Mouse (Mus musculus) lung, embryonic 16.5 days (tissue): Measurements from ENCODE around the gene Actrt2. TPM values are rescaled to one million over a fixed set of nuclear protein-coding genes. Genes with fewer than 3 reads are reported as not detected.
A peak's percentile ranks its signal among the peaks of the same experiment; 100 is the strongest.

Experiments used
- ATAC-seq: fragments of 200-750 bp; cut with Nextera tagmentation; 2 replicates; pipeline ENCODE4 v1.8.0; 2017; ENCODE audit warnings: low read depth, mild to moderate bottlenecking, moderate library complexity
- H3K27ac ChIP-seq: fragments of 300-500 bp; sonication (generic); 2 replicates; pipeline ENCODE4 v1.5.1; 2014; ENCODE audit warnings: mild to moderate bottlenecking, control low read depth, low read length
- H3K27me3 ChIP-seq: fragments of 300-500 bp; sonication (generic); 2 replicates; pipeline ENCODE4 v1.6.1; 2014; ENCODE audit warnings: low read depth, low read length, mixed read lengths; ENCODE audit not compliant: control insufficient read depth, insufficient read depth
- H3K36me3 ChIP-seq: fragments of 300-500 bp; sonication (generic); 2 replicates; pipeline ENCODE4 v1.6.1; 2014; ENCODE audit warnings: low read length; ENCODE audit not compliant: control insufficient read depth, insufficient read depth
- H3K4me1 ChIP-seq: fragments of 300-500 bp; sonication (generic); replicated peaks from 2 replicates; pipeline ENCODE4 v1.6.1; 2014; ENCODE audit warnings: low read length, mixed read lengths; ENCODE audit not compliant: control insufficient read depth, insufficient read depth
- H3K4me2 ChIP-seq: fragments of 300-500 bp; sonication (generic); 2 replicates; pipeline ENCODE4 v1.6.1; 2014; ENCODE audit warnings: low read depth, low read length, control low read depth
- H3K4me3 ChIP-seq: fragments of 300-500 bp; sonication (generic); 2 replicates; pipeline ENCODE4 v1.5.1; 2014; ENCODE audit warnings: mild to moderate bottlenecking, low read length, control low read depth
- H3K9ac ChIP-seq: fragments of 300-500 bp; sonication (generic); 2 replicates; pipeline ENCODE4 v1.6.1; 2014; ENCODE audit warnings: low read length, control low read depth
- H3K9me3 ChIP-seq: fragments of 300-500 bp; sonication (generic); 2 replicates; pipeline ENCODE4 v1.6.1; 2016; ENCODE audit warnings: low read length; ENCODE audit not compliant: control insufficient read depth
- WGBS: fragments of 180-500 bp; shearing (Covaris S2); extraction: QIAGEN DNeasy Blood & Tissue Kit; methylation state at CpG from one replicate; pipeline ENCODE4 v1.1.7; 2014; 5-methylcytosine and 5-hydroxymethylcytosine counted together
- polyA plus RNA-seq: library from polyadenylated mRNA; unstranded; fragments of >200 nt; fragmentation: Nextera tagmentation; extraction: Ambion mirVana; gene quantifications from 2 replicates; pipeline ENCODE4 v1.2.1, GENCODE M21; 2015

The Actrt2 gene
- polyA plus RNA-seq, 1 experiment from 2014 or later: not detected

DNA sequence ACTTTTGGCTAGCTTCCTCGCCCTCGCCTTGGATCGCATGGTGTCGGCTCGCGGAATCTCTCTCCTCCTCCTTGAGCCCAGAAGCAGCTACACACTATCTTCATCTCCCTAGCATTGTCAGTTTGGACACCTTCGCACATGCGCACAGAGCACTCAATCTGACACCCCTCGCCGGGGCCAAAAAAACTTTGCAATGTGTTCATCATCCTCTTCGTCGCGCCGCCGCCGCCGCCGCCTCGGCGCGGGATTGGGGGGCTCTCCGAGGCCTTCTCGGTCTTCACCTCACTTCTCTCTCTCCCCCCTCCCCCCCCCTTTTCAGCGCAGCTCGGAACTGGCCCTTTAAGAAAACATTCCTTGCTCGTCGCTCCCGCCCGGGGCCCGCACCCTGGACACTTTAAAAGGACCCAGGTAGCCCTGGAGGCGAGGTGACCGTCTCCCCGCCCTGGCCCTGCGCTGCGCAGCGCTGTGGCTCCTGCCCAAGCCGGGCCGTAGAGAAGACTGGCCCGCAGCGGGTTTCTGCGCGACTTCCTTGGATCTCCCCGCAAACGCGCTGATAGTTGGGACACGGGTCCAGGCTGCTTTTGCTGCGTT lies 30.9 kb downstream of the Actrt2 start, which contains the start of gene Prdm16:
Prdm16 (minus strand) TSS at position 153 of the 591 bp plus-strand sequence.
- H3K4me3 ChIP-seq: peak within 1 kb of the TSS; percentile 81
- peaks cover 62% of the 10 kb centered on the region for H3K27me3 ChIP-seq
- H3K4me2 ChIP-seq: peak within 1 kb of the TSS; percentile 67
- H3K36me3 ChIP-seq: no peaks in the 10 kb centered on the region
- no peaks in the 10 kb centered on the region for H3K9me3 ChIP-seq
- under 1% methylated on average over 47 of the region's 47 CpGs for WGBS
- H3K4me1 ChIP-seq: peaks cover 6% of the 10 kb centered on the region; the same call in 1 of the 2 replicates
- H3K27ac ChIP-seq: peak within 1 kb of the TSS; percentile 98
- ATAC-seq: peak; percentile 58
- H3K9ac ChIP-seq: peak within 1 kb of the TSS; percentile 82

DNA sequence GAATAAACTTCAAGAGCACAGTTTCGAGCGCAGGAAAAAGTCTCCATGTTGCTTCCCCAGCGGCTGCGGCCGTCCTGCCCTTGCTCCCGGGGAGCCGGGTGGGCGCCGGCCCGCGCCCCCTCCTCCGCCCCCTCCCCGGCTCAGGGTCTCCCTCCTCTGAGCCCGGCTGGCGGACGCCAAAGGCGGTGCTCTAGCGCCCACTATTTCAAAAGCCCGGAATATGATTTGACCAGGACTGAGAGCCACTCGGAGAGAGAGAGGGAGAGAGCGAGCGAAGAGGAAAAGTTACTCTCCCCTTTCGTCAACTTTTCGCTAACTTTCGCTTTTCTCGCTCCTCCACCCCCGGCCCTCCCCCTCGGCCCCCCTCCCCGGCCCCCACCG lies 31.6 kb downstream of the Actrt2 start:
- H3K4me2 ChIP-seq: peak overlapping the region; percentile 67
- peak overlapping the region; percentile 98 for H3K27ac ChIP-seq
- peak; percentile 68 for ATAC-seq
- H3K36me3 ChIP-seq: no peaks in the 10 kb centered on the region
- no peaks in the 10 kb centered on the region for H3K9me3 ChIP-seq
- peak overlapping the region; percentile 82 for H3K9ac ChIP-seq
- peaks cover 66% of the 10 kb centered on the region for H3K27me3 ChIP-seq
- peak overlapping the region; percentile 81 for H3K4me3 ChIP-seq
- 0% methylated on average over 14 of the region's 30 CpGs for WGBS
- peaks cover 6% of the 10 kb centered on the region; the same call in 1 of the 2 replicates for H3K4me1 ChIP-seq

DNA sequence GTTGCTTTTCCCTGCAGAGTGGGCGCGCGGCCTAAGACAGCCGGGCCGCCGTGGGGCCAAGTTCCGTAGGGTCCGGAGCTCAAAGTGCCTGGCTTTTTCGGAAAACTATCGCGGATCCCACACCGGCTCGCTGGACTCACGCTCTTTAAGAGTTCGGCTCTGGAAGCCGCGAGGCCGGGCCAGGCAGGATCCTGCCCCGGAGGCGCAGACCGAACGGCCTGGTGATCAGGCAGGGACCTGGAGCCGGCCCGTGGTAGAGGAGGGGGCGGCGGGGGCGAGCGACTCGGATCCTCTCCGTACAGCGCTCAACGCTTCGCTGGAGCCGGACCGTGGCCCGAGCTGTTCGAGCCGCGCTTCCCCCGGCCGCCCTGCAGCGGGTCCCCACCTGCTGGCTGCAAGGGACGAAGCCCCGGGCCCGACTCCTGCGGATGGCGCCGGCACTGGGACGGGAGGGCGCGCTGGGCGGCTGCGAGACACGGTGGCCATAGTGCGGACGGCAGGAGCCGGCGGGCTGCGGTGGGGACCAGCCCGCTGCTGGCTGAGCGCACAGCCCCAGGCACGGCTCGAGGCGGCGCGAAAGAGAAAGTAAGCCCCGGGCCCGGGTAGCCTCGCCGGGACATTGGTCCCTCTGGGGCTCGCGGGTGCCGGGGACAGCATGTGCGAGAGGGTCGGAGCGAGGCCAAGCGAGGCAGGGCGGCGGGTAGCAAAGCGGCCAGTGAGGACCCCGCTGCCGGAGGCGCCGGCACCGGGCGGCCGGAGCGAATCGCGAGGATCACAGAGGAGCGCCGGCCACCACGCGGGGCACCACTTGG lies 32.2 kb downstream of the Actrt2 start:
- WGBS: under 1% methylated on average over 81 of the region's 94 CpGs
- Histone ChIP-seq H3K36me3 (no peaks in the 10 kb centered on the region), H3K4me1 (peaks cover 6% of the 10 kb centered on the region; the same call in 1 of the 2 replicates), H3K9me3 (no peaks in the 10 kb centered on the region), H3K4me3 (peak overlapping the region; percentile 81), H3K9ac (peak overlapping the region; percentile 82), H3K4me2 (peak overlapping the region; percentile 67), H3K27ac (peak overlapping the region; percentile 98), H3K27me3 (peaks cover 63% of the 10 kb centered on the region)
- peak; percentile 46 for ATAC-seq

DNA sequence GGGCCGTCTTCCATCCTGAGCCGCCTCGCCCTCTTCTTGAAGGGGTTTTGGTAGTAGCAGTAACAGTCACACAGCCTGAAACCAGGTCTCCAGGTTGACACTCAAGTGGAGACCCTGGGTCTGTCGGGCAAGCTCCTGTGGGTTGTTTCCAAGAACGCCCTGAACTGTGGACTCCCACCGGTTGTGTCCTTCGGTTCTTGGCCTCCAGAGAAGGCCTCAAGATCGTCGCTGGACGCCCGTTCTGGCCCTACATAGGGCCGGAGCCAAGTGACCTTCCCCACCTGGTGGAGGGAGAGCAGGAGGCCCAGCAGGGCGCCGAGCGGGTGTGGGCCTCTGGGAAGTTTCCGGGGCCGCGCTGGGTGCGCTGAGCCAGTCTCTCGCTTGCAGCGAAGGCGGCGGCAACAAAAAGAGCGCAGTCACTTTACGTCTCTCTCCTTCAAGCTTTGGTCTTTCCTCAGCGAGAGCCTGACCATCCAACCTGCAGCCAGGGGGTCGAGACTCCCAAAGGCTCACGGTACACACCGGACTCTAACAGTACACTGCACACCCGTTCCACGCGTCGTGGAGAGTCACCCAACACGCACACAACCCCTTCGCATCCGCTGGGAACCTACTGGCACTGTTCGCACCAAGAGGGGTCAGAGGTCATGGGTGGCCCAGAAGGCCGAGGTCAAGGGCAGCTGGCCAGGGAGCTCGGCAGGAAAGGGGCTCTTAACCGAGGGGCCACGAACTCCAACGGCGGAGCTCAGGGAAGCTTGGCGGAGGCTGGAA lies 33.0 kb downstream of the Actrt2 start:
- H3K9ac ChIP-seq: peak overlapping the region; percentile 82
- 13% methylated on average over 44 of the region's 44 CpGs for WGBS
- H3K27ac ChIP-seq: peak overlapping the region; percentile 98
- ATAC-seq: no peak
- H3K4me2 ChIP-seq: peak overlapping the region; percentile 67
- H3K4me1 ChIP-seq: peaks cover 7% of the 10 kb centered on the region; the same call in 1 of the 2 replicates
- H3K36me3 ChIP-seq: no peaks in the 10 kb centered on the region
- H3K4me3 ChIP-seq: peak overlapping the region; percentile 81
- no peaks in the 10 kb centered on the region for H3K9me3 ChIP-seq
- H3K27me3 ChIP-seq: peaks cover 55% of the 10 kb centered on the region

DNA sequence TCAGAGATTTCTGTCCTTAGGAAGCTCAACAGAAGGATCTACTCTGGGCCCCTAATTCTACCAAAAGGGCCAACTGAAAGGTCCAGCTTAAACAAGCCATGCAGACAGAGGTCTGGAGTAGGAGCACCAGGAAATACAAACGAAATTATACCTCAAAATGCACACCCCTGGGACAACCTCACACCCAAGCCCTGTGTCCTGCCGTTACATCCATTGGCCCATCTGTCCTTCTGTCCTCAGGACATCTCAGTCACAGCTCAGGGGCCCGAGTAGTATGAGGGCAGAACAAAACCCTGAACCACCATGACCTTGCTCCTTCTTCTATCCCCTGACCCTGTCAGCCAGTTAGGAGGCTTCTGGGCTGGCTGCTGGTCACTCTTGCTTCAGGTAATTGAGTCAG lies 33.7 kb downstream of the Actrt2 start:
- peaks cover 9% of the 10 kb centered on the region; the same call in 1 of the 2 replicates for H3K4me1 ChIP-seq
- H3K4me2 ChIP-seq: peak overlapping the region; percentile 67
- peak overlapping the region; percentile 81 for H3K4me3 ChIP-seq
- peak overlapping the region; percentile 12; the same call in 1 of the 2 replicates for H3K27ac ChIP-seq
- no peaks in the 10 kb centered on the region for H3K36me3 ChIP-seq
- 34% methylated on average over 3 of the region's 3 CpGs for WGBS
- peak overlapping the region; percentile 82 for H3K9ac ChIP-seq
- ATAC-seq: no peak
- no peaks in the 10 kb centered on the region for H3K9me3 ChIP-seq
- peaks cover 50% of the 10 kb centered on the region for H3K27me3 ChIP-seq

DNA sequence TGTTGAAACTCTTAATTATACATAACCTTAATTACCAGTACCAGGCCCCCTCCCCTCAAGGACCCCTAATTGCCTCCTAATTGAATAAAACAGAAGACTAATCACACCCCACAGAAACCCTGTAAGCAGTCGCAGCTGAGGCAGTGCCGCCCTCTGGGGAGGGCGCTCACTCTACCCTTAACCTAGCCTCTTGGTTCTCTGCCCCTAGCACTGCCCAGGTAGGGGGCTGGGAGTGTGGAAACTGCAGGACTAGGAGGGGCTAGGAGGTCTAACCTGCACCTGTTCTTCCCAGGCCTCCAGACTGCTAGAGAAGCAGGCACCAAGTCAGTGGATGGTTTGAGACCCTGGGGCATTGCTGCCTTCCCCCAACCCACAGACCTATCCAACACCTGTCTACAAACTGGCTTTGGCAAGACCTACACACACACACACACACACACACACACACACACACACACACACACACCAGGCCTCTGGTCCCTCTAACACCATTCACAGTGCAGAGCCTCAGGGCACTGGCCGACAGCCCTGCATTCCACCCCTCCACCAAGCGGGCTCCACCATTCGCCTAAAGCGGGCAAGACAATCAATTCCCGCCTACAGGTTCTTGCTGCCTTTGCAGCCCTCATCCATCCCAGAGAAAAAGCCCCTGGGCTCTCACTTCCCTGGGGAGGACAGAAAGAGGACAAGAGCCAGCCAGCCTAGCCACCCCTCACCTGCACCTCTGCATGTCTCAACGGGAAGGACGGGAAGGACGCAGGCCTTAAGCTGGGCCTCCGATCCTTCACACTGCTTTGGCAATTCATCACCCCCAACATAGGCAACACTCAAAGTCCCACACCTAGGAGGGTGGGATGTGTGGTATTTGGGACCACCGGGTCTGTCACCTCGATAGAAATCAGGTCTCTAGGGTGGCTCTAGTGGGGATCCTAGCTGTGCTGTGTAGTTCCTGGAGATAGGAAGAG lies 34.6 kb downstream of the Actrt2 start:
- H3K4me1 ChIP-seq: peaks cover 10% of the 10 kb centered on the region
- peak overlapping the region; percentile 67 for H3K4me2 ChIP-seq
- H3K9me3 ChIP-seq: no peaks in the 10 kb centered on the region
- no peak for ATAC-seq
- peak overlapping the region; percentile 81 for H3K4me3 ChIP-seq
- H3K27ac ChIP-seq: peak overlapping the region; percentile 25; the same call in 1 of the 2 replicates
- H3K9ac ChIP-seq: peak overlapping the region; percentile 82
- peaks cover 43% of the 10 kb centered on the region for H3K27me3 ChIP-seq
- 37% methylated on average over 14 of the region's 14 CpGs for WGBS
- H3K36me3 ChIP-seq: no peaks in the 10 kb centered on the region

DNA sequence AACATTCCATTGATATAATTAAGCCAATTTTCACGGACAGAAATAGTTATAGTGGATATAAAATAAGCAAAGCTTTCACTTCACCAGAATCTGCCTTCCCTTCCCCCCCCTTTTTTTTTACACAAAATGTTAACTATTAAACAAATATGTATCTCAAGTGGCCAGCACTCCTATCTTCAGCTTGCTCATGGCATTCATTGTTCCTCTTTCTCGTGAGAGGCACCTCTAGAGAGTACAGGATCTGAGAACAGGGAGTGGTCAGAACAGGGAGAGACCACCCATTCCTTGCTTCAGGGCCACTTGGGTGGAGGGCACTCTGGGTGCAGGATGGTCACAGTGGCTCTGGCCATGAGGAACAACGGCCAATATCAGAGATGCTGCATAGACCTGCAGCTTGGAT lies 36.9 kb downstream of the Actrt2 start:
- H3K27ac ChIP-seq: peak overlapping the region; percentile 77
- H3K27me3 ChIP-seq: peaks cover 28% of the 10 kb centered on the region
- peak overlapping the region; percentile 67 for H3K4me2 ChIP-seq
- peaks cover 30% of the 10 kb centered on the region for H3K4me1 ChIP-seq
- peak overlapping the region; percentile 17 for H3K4me3 ChIP-seq
- peak overlapping the region; percentile 3; the same call in 1 of the 2 replicates for H3K9ac ChIP-seq
- no peaks in the 10 kb centered on the region for H3K36me3 ChIP-seq
- peak; percentile 65 for ATAC-seq
- H3K9me3 ChIP-seq: no peaks in the 10 kb centered on the region
- 32% methylated on average over 3 of the region's 3 CpGs for WGBS

DNA sequence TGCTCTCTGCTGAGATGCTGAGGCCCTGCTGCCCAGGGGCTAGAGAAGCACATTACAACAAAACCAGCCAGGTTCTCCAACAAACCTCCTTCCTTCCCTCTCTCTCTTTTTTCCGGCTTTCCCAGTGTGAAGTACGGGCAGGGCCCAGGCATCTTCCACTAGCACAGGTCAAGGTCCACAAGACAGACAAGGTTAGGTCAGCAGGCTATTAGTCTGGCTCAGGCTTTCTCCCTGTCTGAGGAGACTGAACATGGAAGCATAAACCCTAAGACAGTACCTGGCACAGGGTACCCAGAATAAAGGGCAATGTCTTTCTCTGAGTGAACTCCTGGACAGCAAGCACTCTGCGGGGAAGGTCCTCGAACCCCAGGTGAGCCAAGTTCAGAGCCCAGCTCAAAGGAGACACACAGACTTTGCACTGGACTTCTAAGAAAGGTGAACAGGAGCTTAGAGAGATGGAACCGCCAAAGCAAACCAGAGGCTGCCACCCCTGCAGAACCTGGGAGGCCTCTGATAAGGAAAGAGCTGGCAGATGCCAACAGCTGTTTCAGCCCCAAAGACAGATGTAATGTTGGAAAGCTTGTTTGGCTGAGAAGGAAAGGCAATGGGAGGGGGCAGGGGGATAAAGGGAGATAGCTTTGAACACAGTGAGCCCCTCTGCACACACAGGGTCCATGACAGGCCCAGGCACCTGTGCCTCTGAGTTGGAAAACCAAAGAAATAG lies 40.1 kb downstream of the Actrt2 start:
- whole genome bisulfite sequencing: 63% methylated on average over 5 of the region's 5 CpGs

More for the DNA sequence above, 40.1 kb downstream of the Actrt2 start:
- H3K4me3 ChIP-seq: no peak overlapping the region
- ATAC-seq: no peak
- peaks cover 14% of the 10 kb centered on the region for H3K27me3 ChIP-seq
- H3K4me1 ChIP-seq: peaks cover 40% of the 10 kb centered on the region
- no peaks in the 10 kb centered on the region for H3K9me3 ChIP-seq
- H3K27ac ChIP-seq: no peak overlapping the region
- no peak overlapping the region for H3K4me2 ChIP-seq
- no peak overlapping the region for H3K9ac ChIP-seq
- H3K36me3 ChIP-seq: no peaks in the 10 kb centered on the region
